Mouse (Mus musculus) limb, embryonic 14.5 days (tissue): ENCODE measurements around the gene Mavs. TPM values are rescaled to one million over a fixed set of nuclear protein-coding genes. Genes with fewer than 3 reads are reported as not detected.
"Not testable (repeated sequence)": the region's sequence is repeated elsewhere in the genome, so short reads cannot be mapped to it uniquely, and the experiment has no call there.

Source experiments
- ATAC-seq: fragments of 200-750 bp; cut with Nextera tagmentation; 2 replicates; pipeline ENCODE4 v1.8.0; 2017; ENCODE audit warnings: low read depth, moderate number of reproducible peaks, moderate TSS enrichment; ENCODE audit not compliant: low FRiP score
- DNase-seq: peaks from one replicate; pipeline ENCODE4 v3.0.0-alpha.2; 2015; ENCODE audit warnings: low spot score
- H3K27ac ChIP-seq: fragments of 300-500 bp; sonication (generic); replicated peaks from 2 replicates; pipeline ENCODE4 v1.5.1; 2014; ENCODE audit warnings: low read depth, mild to moderate bottlenecking, low read length, moderate library complexity, mixed read lengths
- H3K27me3 ChIP-seq: fragments of 300-500 bp; sonication (generic); 2 replicates; pipeline ENCODE4 v1.6.1; 2014; ENCODE audit warnings: low read length, mixed read lengths; ENCODE audit not compliant: control insufficient read depth, insufficient read depth
- H3K36me3 ChIP-seq: fragments of 300-500 bp; sonication (generic); 2 replicates; pipeline ENCODE4 v1.6.1; 2014; ENCODE audit warnings: mild to moderate bottlenecking, low read length, moderate library complexity, mixed read lengths; ENCODE audit not compliant: control insufficient read depth, insufficient read depth
- H3K4me1 ChIP-seq: fragments of 300-500 bp; sonication (generic); 2 replicates; pipeline ENCODE4 v1.6.1; 2014; ENCODE audit warnings: antibody characterized with exemption, low read length, mixed read lengths; ENCODE audit not compliant: control insufficient read depth, insufficient read depth
- H3K4me2 ChIP-seq: fragments of 300-500 bp; sonication (generic); replicated peaks from 2 replicates; pipeline ENCODE4 v1.6.1; 2014; ENCODE audit warnings: low read depth, mild to moderate bottlenecking, low read length, moderate library complexity; ENCODE audit not compliant: severe bottlenecking
- H3K4me3 ChIP-seq: fragments of 300-500 bp; sonication (generic); replicated peaks from 2 replicates; pipeline ENCODE4 v1.5.1; 2014; ENCODE audit warnings: low read length
- H3K9ac ChIP-seq: fragments of 300-500 bp; sonication (generic); 2 replicates; pipeline ENCODE4 v1.6.1; 2014; ENCODE audit warnings: mild to moderate bottlenecking, low read depth, low read length, moderate library complexity; ENCODE audit not compliant: severe bottlenecking
- H3K9me3 ChIP-seq: fragments of 300-500 bp; sonication (generic); 2 replicates; pipeline ENCODE4 v1.6.1; 2016; ENCODE audit warnings: low read length; ENCODE audit not compliant: control insufficient read depth
- POLR2A ChIP-seq: fragments of 200-500 bp; IDR thresholded peaks from 2 replicates; pipeline ENCODE4 v1.8.0; 2012; ENCODE audit warnings: inconsistent platforms, mild to moderate bottlenecking, moderate library complexity, borderline replicate concordance; ENCODE audit not compliant: insufficient read depth, insufficient read length; ENCODE audit errors: extremely low read depth
- WGBS: fragments of 180-500 bp; shearing (Covaris S2); extraction: QIAGEN DNeasy Blood & Tissue Kit; methylation state at CpG from one replicate; pipeline ENCODE4 v1.1.7; 2014; 5-methylcytosine and 5-hydroxymethylcytosine counted together
- polyA plus RNA-seq, 2 experiments: library from polyadenylated mRNA; depleted of rRNA in 1 of 2; stranded (reverse) in 1 of 2; unstranded in 1 of 2; fragments of >200 nt; fragmentation: Nextera tagmentation in 1 of 2; extraction: Ambion mirVana in 1 of 2; gene quantifications; 2 replicates each; pipeline versions ENCODE4 v1.2.1 to v1.2.3; 2012 to 2014

Mavs gene
- polyA plus RNA-seq, 2 experiments: 18.6 to 27.4 TPM

GRCm38 (mm10) chr2:131225178-131225577, 8.7 kb upstream of the Mavs start:
- H3K4me2 ChIP-seq: no peak overlapping the region
- no peaks in the 10 kb centered on the region for H3K36me3 ChIP-seq
- no peaks in the 10 kb centered on the region for H3K9me3 ChIP-seq
- H3K27ac ChIP-seq: no peak overlapping the region
- ATAC-seq (no peak), DNase-seq (no peak)
- no peak for TF ChIP-seq POLR2A
- H3K4me1 ChIP-seq: no peaks in the 10 kb centered on the region
- no peak overlapping the region for H3K4me3 ChIP-seq
- WGBS: 86% methylated on average over 6 of the region's 6 CpGs
- no peaks in the 10 kb centered on the region for H3K27me3 ChIP-seq
- no peak overlapping the region for H3K9ac ChIP-seq

GRCm38 (mm10) chr2:131226669-131227068, 7.2 kb upstream of the Mavs start:
- H3K9ac ChIP-seq, ATAC-seq, DNase-seq, H3K4me1 ChIP-seq, H3K27me3 ChIP-seq, H3K27ac ChIP-seq, H3K9me3 ChIP-seq, H3K36me3 ChIP-seq, H3K4me2 ChIP-seq, H3K4me3 ChIP-seq: not testable (repeated sequence)
- 58% methylated on average over 2 of the region's 2 CpGs for WGBS

- no peak overlapping the region for H3K4me2 ChIP-seq
- H3K4me3 ChIP-seq: no peak overlapping the region
- H3K9ac ChIP-seq: no peak overlapping the region
- WGBS: 90% methylated on average over 3 of the region's 3 CpGs
- no peak for ATAC-seq
- H3K27ac ChIP-seq: no peak overlapping the region
- DNase-seq: no peak
- no peaks in the 10 kb centered on the region for H3K9me3 ChIP-seq
- no peaks in the 10 kb centered on the region for H3K36me3 ChIP-seq
- H3K4me1 ChIP-seq: no peaks in the 10 kb centered on the region
- H3K27me3 ChIP-seq: no peaks in the 10 kb centered on the region
- no peak for TF ChIP-seq POLR2A
Observed at GRCm38 (mm10) chr2:131227243-131227642, 6.6 kb upstream of the Mavs start.

GRCm38 (mm10) chr2:131232558-131232957, 1.3 kb upstream of the Mavs start:
- no peak for TF ChIP-seq POLR2A
- H3K4me2 ChIP-seq: no peak overlapping the region
- H3K4me1 ChIP-seq: peaks cover 14% of the 10 kb centered on the region
- no peak overlapping the region for H3K27ac ChIP-seq
- H3K27me3 ChIP-seq: no peaks in the 10 kb centered on the region
- DNase-seq (no peak), ATAC-seq (no peak)
- peaks cover 4% of the 10 kb centered on the region; the same call in 1 of the 2 replicates for H3K36me3 ChIP-seq
- no peaks in the 10 kb centered on the region for H3K9me3 ChIP-seq
- 85% methylated on average over 2 of the region's 2 CpGs for WGBS
- H3K4me3 ChIP-seq: no peak overlapping the region
- H3K9ac ChIP-seq: no peak overlapping the region

- TF ChIP-seq POLR2A: 0 out of 2 replicates have a peak, but pooled peaks have one; percentile 51
Observed at GRCm38 (mm10) chr2:131234127-131234650, 326 bp downstream of the Mavs start.

More at GRCm38 (mm10) chr2:131234127-131234650, 326 bp downstream of the Mavs start:
- Histone ChIP-seq H3K27me3 (no peaks in the 10 kb centered on the region), H3K4me1 (peaks cover 14% of the 10 kb centered on the region), H3K27ac (peak overlapping the region; percentile 61), H3K4me3 (peak overlapping the region; percentile 64), H3K36me3 (peaks cover 15% of the 10 kb centered on the region), H3K9ac (peak overlapping the region; percentile 81), H3K9me3 (no peaks in the 10 kb centered on the region), H3K4me2 (peak overlapping the region; percentile 88)
- ATAC-seq (no peak; the same call in 1 of the 2 replicates), DNase-seq (no peak)
- 9% methylated on average over 28 of the region's 28 CpGs for WGBS
